Mouse (Mus musculus): Measurements from ENCODE around the gene Aebp2.

- TF ChIP-seq CTCF (IDR thresholded peaks at IDR 0.05; ENCODE audit: low read depth) (no peak), EP300 (IDR thresholded peaks at IDR 0.05; ENCODE audit: low read depth) (no peak)
These were observed 42.1 kb downstream of the Aebp2 start for GRCm38 (mm10) chr6:140664611-140665010.

All from heart, postnatal 0 days (tissue).